9 mouse cellular contexts compared by ENCODE assay signal in the genomic region with DNA sequence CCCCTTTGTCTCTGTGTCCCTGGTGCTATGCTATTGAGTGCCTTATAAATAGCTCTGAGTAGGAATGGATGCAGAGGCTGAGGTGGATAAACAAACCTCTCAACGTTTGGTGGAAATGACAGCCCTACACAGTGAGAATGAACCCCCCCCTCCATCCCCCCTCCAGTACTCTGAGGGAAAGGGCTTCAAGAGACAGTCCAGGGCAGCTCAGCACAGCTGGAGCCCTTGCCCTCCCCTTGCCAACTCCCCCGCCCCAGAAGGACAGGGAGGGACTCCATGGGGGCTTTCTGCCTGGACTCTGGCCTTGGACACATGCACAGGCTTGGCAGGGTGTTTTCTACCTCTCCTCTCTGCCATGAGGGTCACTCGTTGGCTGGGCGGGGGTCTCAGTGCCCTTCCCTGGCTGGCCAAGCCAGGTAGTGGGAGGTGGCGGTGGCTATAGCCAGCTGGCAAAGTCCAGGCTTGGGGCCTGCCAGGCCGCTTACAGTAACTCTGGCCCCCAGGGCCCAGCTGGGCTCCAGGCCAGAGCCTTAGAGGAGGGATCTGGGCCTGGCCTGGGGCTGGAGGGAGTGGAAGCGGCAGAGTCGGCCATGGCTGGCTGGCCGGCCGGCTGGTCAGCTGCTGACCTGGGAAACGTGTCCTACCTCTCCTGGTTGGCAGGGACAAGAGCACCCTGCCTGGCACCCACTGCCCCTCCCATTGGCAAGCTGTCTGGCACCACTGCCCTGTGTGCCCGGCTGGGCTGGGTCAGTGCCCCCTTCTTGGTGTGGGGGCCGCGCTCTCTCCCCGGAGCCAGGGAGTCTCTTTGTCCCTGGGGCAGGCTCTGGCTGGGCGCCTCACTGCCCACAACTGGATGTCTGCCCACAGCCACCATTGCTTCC. TPM values are rescaled to one million over a fixed set of nuclear protein-coding genes. Genes with fewer than 3 reads are reported as not detected.
A peak's percentile ranks its signal among the peaks of the same experiment; 100 is the strongest.
DNase-seq lines count a peak whose midpoint lies in the region; ATAC-seq lines count a peak whose summit lies in the region.
"Had no signal": no experiment of that assay in that cellular context is flagged by ENCODE, and none has a peak within 500 bp of the region (broad histone marks: within the 10 kb centered on the region; RNA-seq: fewer than 3 reads in every experiment).

No protein-coding gene starts in this region.

- no peaks in the 10 kb centered on the region for H3K27me3 ChIP-seq in forebrain, embryonic 10.5 days (ENCODE audit: poor library complexity, severe bottlenecking)
- no peaks in the 10 kb centered on the region for H3K27me3 ChIP-seq in forebrain, embryonic 11.5 days (ENCODE audit: control insufficient read depth, insufficient read depth, low read length)
- no peaks in the 10 kb centered on the region for H3K27me3 ChIP-seq in intestine, embryonic 14.5 days (replicated peaks; ENCODE audit: control insufficient read depth, insufficient read depth, low read length)
- H3K27me3 ChIP-seq in liver, embryonic 16.5 days (ENCODE audit: control insufficient read depth, insufficient read depth, low read depth, low read length), result no peaks in the 10 kb centered on the region

- H3K4me3 ChIP-seq in forebrain, embryonic 10.5 days, result no peak overlapping the region
- H3K4me3 ChIP-seq in forebrain, embryonic 11.5 days (ENCODE audit: low read depth, low read length), result no peak overlapping the region
- no peak overlapping the region for H3K4me3 ChIP-seq in intestine, embryonic 14.5 days (ENCODE audit: low read depth, low read length)
- no peak overlapping the region for H3K4me3 ChIP-seq in liver, embryonic 16.5 days (ENCODE audit: low read depth, low read length)

- peak overlapping the region; percentile 60 for H3K27ac ChIP-seq in forebrain, embryonic 10.5 days
- H3K27ac ChIP-seq in forebrain, embryonic 11.5 days (ENCODE audit: low read depth, low read length), result no peak overlapping the region
- peak overlapping the region; percentile 38 for H3K27ac ChIP-seq in intestine, embryonic 14.5 days (ENCODE audit: low read depth)
- H3K27ac ChIP-seq in liver, embryonic 16.5 days (ENCODE audit: low read length), result peak overlapping the region; percentile 45; the same call in 1 of the 2 replicates

- peaks cover 30% of the 10 kb centered on the region for H3K36me3 ChIP-seq in forebrain, embryonic 10.5 days (replicated peaks)
- no peaks in the 10 kb centered on the region for H3K36me3 ChIP-seq in forebrain, embryonic 11.5 days (ENCODE audit: control insufficient read depth, insufficient read depth, low read length)
- H3K36me3 ChIP-seq in intestine, embryonic 14.5 days (ENCODE audit: control insufficient read depth, insufficient read depth, low read length), result peaks cover 20% of the 10 kb centered on the region; the same call in 1 of the 2 replicates
- H3K36me3 ChIP-seq in liver, embryonic 16.5 days (ENCODE audit: control insufficient read depth, insufficient read depth), result no peaks in the 10 kb centered on the region

- H3K9ac ChIP-seq in forebrain, embryonic 11.5 days (ENCODE audit: low read length), result no peak overlapping the region
- H3K9ac ChIP-seq in intestine, embryonic 14.5 days (ENCODE audit: low read length), result no peak overlapping the region
- peak overlapping the region; percentile 15; the same call in 1 of the 2 replicates for H3K9ac ChIP-seq in liver, embryonic 16.5 days (ENCODE audit: low read depth, low read length)

- no peak for DNase-seq in forebrain, embryonic 10.5 days (ENCODE audit: extremely low spot score, low spot score)
- DNase-seq in forebrain, embryonic 11.5 days (ENCODE audit: low spot score), result no peak
- DNase-seq in cerebellum, adult 9-10 months, result peak; percentile 85
- DNase-seq in gastrocnemius, postnatal 36 days, result peak; percentile 93 to 95
- DNase-seq in intestine, embryonic 14.5 days (ENCODE audit: low spot score), result no peak
- peak; percentile 90 for DNase-seq in ovary, postnatal 36 days (ENCODE audit: low spot score)
- no peak for DNase-seq in thymus, postnatal 25 days

- peaks cover 76% of the 10 kb centered on the region for H3K4me1 ChIP-seq in forebrain, embryonic 10.5 days
- H3K4me1 ChIP-seq in forebrain, embryonic 11.5 days (replicated peaks; ENCODE audit: control insufficient read depth, insufficient read depth, low read length), result peaks cover 20% of the 10 kb centered on the region
- H3K4me1 ChIP-seq in intestine, embryonic 14.5 days (replicated peaks; ENCODE audit: control insufficient read depth, insufficient read depth, low read length), result peaks cover 59% of the 10 kb centered on the region
- peaks cover 60% of the 10 kb centered on the region for H3K4me1 ChIP-seq in liver, embryonic 16.5 days (ENCODE audit: control insufficient read depth, low read depth, low read length)

- ATAC-seq in forebrain, embryonic 11.5 days (replicated peaks; ENCODE audit: low FRiP score), result no peak
- ATAC-seq in intestine, embryonic 14.5 days (replicated peaks; ENCODE audit: low FRiP score, low TSS enrichment, low read depth), result no peak
- ATAC-seq in liver, embryonic 16.5 days (ENCODE audit: low read depth), result peak; percentile 23; the same call in 1 of the 2 replicates

- intact Hi-C loops in gastrocnemius, postnatal 36 days (cut with DNase I), result no loop called here

- no peak overlapping the region for H3K4me2 ChIP-seq in forebrain, embryonic 11.5 days (ENCODE audit: low read depth, low read length, severe bottlenecking)
- H3K4me2 ChIP-seq in intestine, embryonic 14.5 days (ENCODE audit: low read length), result no peak overlapping the region
- no peak overlapping the region for H3K4me2 ChIP-seq in liver, embryonic 16.5 days (ENCODE audit: low read depth, low read length)

- H3K9me3 ChIP-seq in forebrain, embryonic 10.5 days, result no peaks in the 10 kb centered on the region
- no peaks in the 10 kb centered on the region for H3K9me3 ChIP-seq in forebrain, embryonic 11.5 days (ENCODE audit: control insufficient read depth, low read length)
- H3K9me3 ChIP-seq in intestine, embryonic 14.5 days (ENCODE audit: control insufficient read depth, low read length), result no peaks in the 10 kb centered on the region
- no peaks in the 10 kb centered on the region for H3K9me3 ChIP-seq in liver, embryonic 16.5 days (replicated peaks; ENCODE audit: control insufficient read depth, low read length)

- 73% methylated on average over 16 of the region's 16 CpGs for WGBS in forebrain, embryonic 10.5 days
- 72% methylated on average over 15 of the region's 16 CpGs for WGBS in forebrain, embryonic 11.5 days
- 69% methylated on average over 16 of the region's 16 CpGs for WGBS in intestine, embryonic 14.5 days
- 63% methylated on average over 16 of the region's 16 CpGs for WGBS in liver, embryonic 16.5 days (ENCODE audit: insufficient replicate concordance)

RNA-seq across cellular contexts. Expression of a gene that starts 23.6 kb away (rescaled TPM):
- polyA plus RNA-seq in forebrain, embryonic 10.5 days (2016; fragmentation: Nextera tagmentation; extraction: Ambion mirVana), result 16.9 and 19.3 TPM in 2 replicates
- 23.3 and 25.2 TPM in 2 replicates for polyA plus RNA-seq in forebrain, embryonic 11.5 days (2014; fragmentation: Nextera tagmentation; extraction: Ambion mirVana)
- total RNA-seq in gastrocnemius, postnatal 36 days (2021), result 10 to 100 TPM in 1 of 2 experiments, 1 to 10 TPM in 1; 8.7 to 13.2 TPM
- 42.4 and 43.6 TPM in 2 replicates for polyA plus RNA-seq in intestine, embryonic 14.5 days (2014; fragmentation: Nextera tagmentation; extraction: Ambion mirVana)
- polyA plus RNA-seq in liver, embryonic 16.5 days (2015; fragmentation: Nextera tagmentation; extraction: Ambion mirVana), result 4.2 and 5.4 TPM in 2 replicates

RNA-seq across cellular contexts. Expression of a gene that starts 31.6 kb away (rescaled TPM):
- polyA plus RNA-seq in forebrain, embryonic 10.5 days (2016; fragmentation: Nextera tagmentation; extraction: Ambion mirVana), result 0.20 and 0.24 TPM in 2 replicates
- 0.23 TPM in 1 of 2 replicates, not detected in the other for polyA plus RNA-seq in forebrain, embryonic 11.5 days (2014; fragmentation: Nextera tagmentation; extraction: Ambion mirVana)
- total RNA-seq in gastrocnemius, postnatal 36 days (2021), result not detected
- polyA plus RNA-seq in intestine, embryonic 14.5 days (2014; fragmentation: Nextera tagmentation; extraction: Ambion mirVana), result 0.22 TPM in 1 of 2 replicates, not detected in the other
- 0.15 TPM in 1 of 2 replicates, not detected in the other for polyA plus RNA-seq in liver, embryonic 16.5 days (2015; fragmentation: Nextera tagmentation; extraction: Ambion mirVana)
- total RNA-seq: neutrophil, adult 5-6 weeks had no signal

RNA-seq across cellular contexts. Expression of a gene that starts 43.7 kb away (rescaled TPM):
- polyA plus RNA-seq in forebrain, embryonic 10.5 days (2016; fragmentation: Nextera tagmentation; extraction: Ambion mirVana), result 68.7 and 75.8 TPM in 2 replicates
- polyA plus RNA-seq in forebrain, embryonic 11.5 days (2014; fragmentation: Nextera tagmentation; extraction: Ambion mirVana), result 52.8 and 54.7 TPM in 2 replicates
- under 1 TPM; 0.20 to 0.64 TPM for total RNA-seq in gastrocnemius, postnatal 36 days (2021)
- 32.5 and 32.9 TPM in 2 replicates for polyA plus RNA-seq in intestine, embryonic 14.5 days (2014; fragmentation: Nextera tagmentation; extraction: Ambion mirVana)
- 52.7 and 57.3 TPM in 2 replicates for polyA plus RNA-seq in liver, embryonic 16.5 days (2015; fragmentation: Nextera tagmentation; extraction: Ambion mirVana)

Comparison
In these comparisons a context has a peak if more than half of its experiments do, and no peak if none do; other contexts are left out.
1. DNase-seq: peak in cerebellum, adult 9-10 months (single experiment), gastrocnemius, postnatal 36 days (2 of 2) and ovary, postnatal 36 days (single experiment); none in forebrain, embryonic 10.5 days (single experiment), forebrain, embryonic 11.5 days (single experiment), intestine, embryonic 14.5 days (single experiment) and thymus, postnatal 25 days (single experiment).